Mouse (Mus musculus) left cerebral cortex, postnatal 4 days (tissue): Measurements from ENCODE around the gene Zfp433. TPM values are rescaled to one million over a fixed set of nuclear protein-coding genes. Genes with fewer than 3 reads are reported as not detected.
"Not testable (repeated sequence)": the region's sequence is repeated elsewhere in the genome, so short reads cannot be mapped to it uniquely, and the experiment has no call there.

Source experiments
- DNase-seq: peaks from one replicate; pipeline ENCODE4 v3.0.0-alpha.2; 2022
- intact Hi-C: fragments of 180-260 bp; cut with DNase I; formaldehyde crosslinking; loops from one replicate; pipeline ENCODE4 v1.15.1; 2025
- total RNA-seq, 2 experiments: library from RNA; stranded (reverse); gene quantifications; 2 replicates each; pipeline ENCODE4 v1.2.3; 2021

Gene Zfp433
- 10 to 100 TPM; 10.5 to 13.1 TPM for total RNA-seq

DNA sequence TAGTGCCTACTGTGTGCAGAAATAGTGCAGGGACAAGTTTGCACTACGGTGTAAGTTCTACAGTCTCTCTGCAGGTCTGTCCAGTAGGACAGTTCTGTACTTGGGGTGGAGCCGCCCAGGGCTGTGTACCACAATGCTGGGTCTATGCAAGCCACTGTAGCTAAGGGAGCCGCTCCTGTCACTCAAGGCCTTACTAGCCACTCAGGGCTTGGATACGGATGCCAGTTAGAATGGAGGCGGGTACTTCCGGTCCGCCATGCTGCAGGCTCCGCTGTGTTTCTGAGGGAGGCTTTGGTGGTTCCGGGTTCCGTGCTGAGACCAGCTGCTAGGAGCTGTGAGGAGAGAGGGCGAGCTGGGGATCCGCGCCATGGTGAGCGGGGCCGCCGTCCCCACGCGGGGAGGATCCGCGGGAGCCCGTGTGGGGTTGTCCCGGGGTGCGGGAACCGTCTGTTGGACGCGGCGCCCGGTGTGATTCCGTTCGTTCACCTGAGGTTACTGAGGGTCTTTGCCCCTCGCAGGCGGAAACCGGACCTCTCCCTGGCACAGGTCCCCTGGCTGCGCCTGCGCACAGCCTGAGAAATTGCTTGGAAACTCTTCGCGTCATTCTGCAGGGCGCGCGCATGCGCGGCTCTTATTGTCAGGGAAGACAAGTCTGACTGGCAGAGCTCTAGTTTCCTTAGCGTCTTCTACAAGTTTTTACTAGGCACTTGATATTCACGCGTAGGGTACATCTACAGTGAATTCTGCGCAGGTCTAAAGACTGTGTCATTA is at the start of gene Zfp433:
Gene Zfp433, plus strand, starts transcription at position 295 of the 771 bp plus-strand sequence.
- not testable (repeated sequence) for DNase-seq

DNA sequence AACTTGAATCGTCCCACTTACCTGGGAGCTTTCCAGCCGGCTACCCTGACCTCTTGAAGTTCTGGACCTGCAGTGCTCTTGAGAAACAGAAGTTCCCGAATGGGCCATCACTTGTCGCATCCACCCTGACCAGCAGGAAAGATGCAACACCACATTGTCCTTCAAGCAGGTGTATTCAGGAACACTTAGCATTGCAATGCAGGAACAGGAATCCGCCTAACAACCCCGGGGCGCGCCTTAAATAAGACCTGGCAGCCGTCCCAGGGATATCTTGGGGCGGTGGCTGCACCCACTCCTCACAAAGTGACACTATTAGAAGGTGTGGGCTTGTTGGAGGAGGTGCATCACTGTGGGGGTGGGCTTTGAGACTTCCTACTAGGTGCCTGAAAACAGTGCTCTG is 49.4 kb upstream of the Zfp433 start:
- no peak for DNase-seq

More for the DNA sequence above, at the start of gene Zfp433:
- intact Hi-C loops = not testable (repeated sequence)

DNA sequence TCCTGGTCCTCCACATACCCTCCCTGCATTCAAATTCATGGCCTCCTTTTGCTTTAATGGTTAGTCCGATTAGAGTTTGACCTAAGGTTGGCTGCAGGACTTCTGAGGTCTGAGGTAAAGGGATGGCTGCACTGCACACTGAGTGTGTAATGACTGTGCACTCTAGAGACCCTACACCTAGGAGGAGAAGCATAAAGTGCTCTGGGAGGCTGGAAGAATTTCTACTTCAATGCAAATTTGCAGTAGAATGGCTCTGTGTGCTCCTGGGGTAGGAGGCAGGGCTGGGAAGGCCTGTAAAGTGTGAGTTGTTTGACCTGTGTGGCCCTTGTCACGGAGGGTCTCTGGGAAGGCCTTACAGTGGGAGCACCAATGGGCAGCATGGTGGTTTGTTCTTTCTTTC is 48.5 kb upstream of the Zfp433 start:
- DNase-seq = no peak
- intact Hi-C loops = no loop called here

More for the DNA sequence above, 49.4 kb upstream of the Zfp433 start:
- intact Hi-C loops = no loop called here

DNA sequence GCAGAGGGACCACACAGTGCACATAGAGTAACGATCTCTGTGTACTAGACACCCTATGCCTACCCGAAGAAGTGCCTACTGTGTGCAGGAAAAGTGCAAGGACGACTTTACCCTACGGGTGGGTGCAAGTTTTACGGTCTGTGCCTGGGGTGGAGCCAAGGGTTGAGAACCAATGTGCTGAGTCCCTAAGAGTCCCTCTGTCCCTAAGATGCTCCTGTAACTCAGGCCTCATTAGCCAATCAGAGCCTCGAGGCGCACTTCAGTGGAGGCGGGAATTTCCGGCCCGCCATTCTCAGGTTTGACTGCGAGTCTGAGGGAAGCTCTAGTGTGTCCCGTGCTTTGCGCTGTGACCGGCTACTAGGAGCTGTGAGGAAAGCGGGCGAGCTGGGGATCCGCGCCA is 17.5 kb upstream of the Zfp433 start:
- intact Hi-C loops = not testable (repeated sequence)

DNA sequence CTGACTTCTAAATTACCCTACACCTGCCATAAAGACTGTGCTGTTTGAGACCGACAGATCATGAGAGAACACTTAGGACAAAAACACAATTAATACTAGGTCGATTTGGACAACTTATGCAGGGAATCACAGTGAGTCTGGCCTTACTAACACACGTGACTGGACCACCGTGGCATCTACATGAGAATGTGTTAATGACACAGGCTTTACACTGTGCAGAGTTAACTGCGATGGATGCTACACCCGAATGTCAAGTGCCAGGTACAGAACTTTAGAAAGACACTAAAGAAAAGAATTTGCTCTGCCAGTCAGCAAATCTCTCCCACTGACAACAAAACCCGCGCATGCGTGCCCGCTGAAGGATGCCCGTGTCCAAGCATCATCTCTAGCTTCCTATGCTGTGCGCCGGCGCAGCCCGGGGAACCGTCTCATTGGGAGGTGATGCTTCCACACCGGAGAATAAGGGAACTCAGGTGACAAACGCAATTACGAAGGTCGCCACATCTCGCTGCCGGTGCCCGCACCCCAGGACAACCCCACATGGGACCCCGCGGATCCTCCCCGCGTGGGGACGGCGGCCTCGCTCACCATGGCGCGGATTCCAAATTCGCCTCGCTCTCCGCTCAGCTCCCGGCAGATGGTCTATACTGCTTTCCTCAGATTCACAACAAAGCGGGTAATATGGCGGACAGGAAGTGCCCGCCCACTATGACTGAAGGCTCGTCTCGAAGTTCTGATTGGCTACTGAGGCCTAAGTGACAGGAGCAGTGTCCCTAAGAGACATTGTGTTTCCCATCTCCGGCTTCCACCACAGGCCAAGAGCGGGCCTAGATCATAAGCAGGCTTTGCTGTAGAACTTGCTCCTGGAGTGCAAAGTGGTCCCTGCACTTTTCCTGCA is 66.1 kb downstream of the Zfp433 start, which contains the start of gene Gm3055:
Gene Gm3055, minus strand, starts transcription at position 656 of the 898 bp plus-strand sequence.
- intact Hi-C loops = not testable (repeated sequence)

More for the DNA sequence above, 17.5 kb upstream of the Zfp433 start:
- not testable (repeated sequence) for DNase-seq

DNA sequence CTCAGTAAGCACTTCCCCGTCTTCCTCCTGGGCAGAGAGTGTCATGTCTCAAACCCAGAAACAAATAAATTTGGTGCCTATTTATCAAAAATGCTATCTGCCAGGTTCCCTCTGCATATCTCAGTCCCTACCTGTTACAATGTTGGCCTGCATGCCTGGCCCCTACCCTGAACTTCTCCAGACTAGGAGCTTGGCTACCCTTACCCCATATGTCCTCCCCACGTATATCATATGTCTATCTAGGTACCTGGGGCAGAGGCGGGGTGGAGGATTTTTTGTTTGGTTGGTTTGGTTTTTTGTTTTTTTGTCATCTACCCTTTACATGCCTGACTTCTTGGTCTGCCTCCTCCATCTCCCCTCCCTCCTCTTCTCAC is 66.8 kb downstream of the Zfp433 start:
- intact Hi-C loops, DNase-seq: not testable (repeated sequence)

More for the DNA sequence above, 66.1 kb downstream of the Zfp433 start, which contains the start of gene Gm3055:
- not testable (repeated sequence) for DNase-seq

Other genes with a start within 250 kb of the Zfp433 start
- 10 to 100 TPM; 29.5 to 31.1 TPM for gene Nfic, start 249.2 kb upstream of the Zfp433 start, total RNA-seq
- 100 to 1,000 TPM; 303 to 316 TPM for gene Celf5, start 222.1 kb upstream of the Zfp433 start, total RNA-seq
- gene Ncln, start 208.4 kb upstream of the Zfp433 start, total RNA-seq = 100 to 1,000 TPM; 104 to 105 TPM
- under 1 TPM; 0.14 to 0.66 TPM for gene S1pr4, start 204.7 kb upstream of the Zfp433 start, total RNA-seq
- 1 to 10 TPM; 1.1 to 1.6 TPM for gene Gna15, start 180.6 kb upstream of the Zfp433 start, total RNA-seq
- gene Gna11, start 159.6 kb upstream of the Zfp433 start, total RNA-seq = 100 to 1,000 TPM; 116 to 117 TPM
- gene Aes, start 145.3 kb upstream of the Zfp433 start, total RNA-seq = 100 to 1,000 TPM; 474 to 479 TPM
- gene Tle2, start 130.3 kb upstream of the Zfp433 start, total RNA-seq = 10 to 100 TPM; 34.0 to 44.5 TPM
- gene Tle6, start 103.8 kb upstream of the Zfp433 start, total RNA-seq = 1 to 10 TPM; 2.2 to 3.2 TPM
- gene BC025920, start 98.6 kb upstream of the Zfp433 start, total RNA-seq = 1 to 10 TPM; 2.5 to 2.7 TPM
- gene Sirt6, start 77.0 kb upstream of the Zfp433 start, total RNA-seq = 10 to 100 TPM; 37.4 to 38.1 TPM
- gene Ankrd24, start 76.3 kb upstream of the Zfp433 start, total RNA-seq = 10 to 100 TPM; 37.9 to 44.6 TPM
- 1 to 10 TPM; 5.4 to 5.5 TPM for gene Gm10778, start 55.8 kb upstream of the Zfp433 start, total RNA-seq
- gene Gm3055, start 66.3 kb downstream of the Zfp433 start, total RNA-seq = 10 to 100 TPM in 1 of 2 experiments, 1 to 10 TPM in 1; 9.3 to 11.1 TPM
- gene Gm4767, start 107.4 kb downstream of the Zfp433 start, total RNA-seq = 1 to 10 TPM; 2.8 to 3.0 TPM
- gene Gm32687, start 159.1 kb downstream of the Zfp433 start, total RNA-seq = 1 to 10 TPM; 5.1 to 6.1 TPM
- gene Zfp781, start 225.7 kb downstream of the Zfp433 start, total RNA-seq = 1 to 10 TPM; 3.6 to 5.1 TPM